Mouse (Mus musculus): ENCODE results near the gene Dntt. TPM values are rescaled to one million over a fixed set of nuclear protein-coding genes. Genes with fewer than 3 reads are reported as not detected.

Dntt gene
- total RNA-seq, 2 experiments from 2014 or later, result not detected

Other genes with a start within 250 kb of the Dntt start
- gene Ccnj, start 198.0 kb upstream of the Dntt start, total RNA-seq (2021), result 1 to 10 TPM; 7.0 to 8.1 TPM
- 1 to 10 TPM; 6.7 to 7.2 TPM for gene Zfp518a, start 134.6 kb upstream of the Dntt start, total RNA-seq (2021)
- gene Blnk, start 34.7 kb upstream of the Dntt start, total RNA-seq (2021), result 10 to 100 TPM in 1 of 2 experiments, 1 to 10 TPM in 1; 7.0 to 10.5 TPM
- gene Opalin, start 47.8 kb downstream of the Dntt start, total RNA-seq (2021), result 1 to 10 TPM; 3.8 to 6.9 TPM
- under 1 TPM; 0.28 to 0.77 TPM for gene Tll2, start 177.6 kb downstream of the Dntt start, total RNA-seq (2021)
- gene Tm9sf3, start 234.7 kb downstream of the Dntt start, total RNA-seq (2021), result 100 to 1,000 TPM; 130 TPM

Measured in left cerebral cortex, adult 18-20 months (tissue).